Mouse (Mus musculus): ENCODE measurements at regions not wholly inside any gene's neighbourhood (a gene's known extent, or its start where the extent isn't known, plus 50 kb on each side); places are given as distances from the start of the nearest gene placed in this dataset.

GRCm38 (mm10) chr9:87557841-87558240, 173.2 kb downstream of the Tbx18 start:
- Histone ChIP-seq H3K4me3 (no peak overlapping the region), H3K36me3 (no peaks in the 10 kb centered on the region), H3K9ac (replicated peaks) (no peak overlapping the region), H3K9me3 (no peaks in the 10 kb centered on the region), H3K4me1 (peaks cover 4% of the 10 kb centered on the region), H3K27me3 (no peaks in the 10 kb centered on the region), H3K27ac (replicated peaks) (no peak overlapping the region), H3K4me2 (replicated peaks) (no peak overlapping the region)
- no peak for ATAC-seq (ENCODE audit: low FRiP score, low read depth)
- 81% methylated on average over 12 of the region's 12 CpGs for WGBS

GRCm38 (mm10) chr9:87556953-87557394, 174.1 kb downstream of the Tbx18 start:
- Histone ChIP-seq H3K36me3 (no peaks in the 10 kb centered on the region), H3K4me3 (no peak overlapping the region), H3K27ac (replicated peaks) (no peak overlapping the region), H3K27me3 (no peaks in the 10 kb centered on the region), H3K9me3 (no peaks in the 10 kb centered on the region), H3K4me1 (peaks cover 4% of the 10 kb centered on the region), H3K4me2 (replicated peaks) (no peak overlapping the region), H3K9ac (replicated peaks) (no peak overlapping the region)
- WGBS = 31% methylated on average over 8 of the region's 8 CpGs
- 0 out of 2 replicates have a peak, but pooled peaks have one; percentile 38 for ATAC-seq (ENCODE audit: low FRiP score, low read depth)

- Histone ChIP-seq H3K36me3 (no peaks in the 10 kb centered on the region), H3K27ac (replicated peaks) (no peak overlapping the region), H3K4me3 (no peak overlapping the region), H3K9me3 (no peaks in the 10 kb centered on the region), H3K27me3 (no peaks in the 10 kb centered on the region), H3K4me1 (peaks cover 4% of the 10 kb centered on the region), H3K4me2 (replicated peaks) (no peak overlapping the region), H3K9ac (replicated peaks) (no peak overlapping the region)
- WGBS = 13% methylated on average over 7 of the region's 7 CpGs
- 0 out of 2 replicates have a peak, but pooled peaks have one; percentile 30 for ATAC-seq (ENCODE audit: low FRiP score, low read depth)
Measured at GRCm38 (mm10) chr9:87556552-87556951, 174.5 kb downstream of the Tbx18 start.

- H3K4me3 ChIP-seq = no peak overlapping the region
- no peaks in the 10 kb centered on the region for H3K4me1 ChIP-seq
- H3K36me3 ChIP-seq = no peaks in the 10 kb centered on the region
- H3K27ac ChIP-seq (replicated peaks) = no peak overlapping the region
- H3K4me2 ChIP-seq (replicated peaks) = no peak overlapping the region
- WGBS = 50% methylated on average over 8 of the region's 8 CpGs
- H3K9me3 ChIP-seq = no peaks in the 10 kb centered on the region
- H3K27me3 ChIP-seq = no peaks in the 10 kb centered on the region
- ATAC-seq (ENCODE audit: low FRiP score, low read depth) = peak; percentile 58; the same call in 1 of the 2 replicates
- no peak overlapping the region for H3K9ac ChIP-seq (replicated peaks)
Measured at GRCm38 (mm10) chr9:87533182-87533581, 197.9 kb downstream of the Tbx18 start.

GRCm38 (mm10) chr9:87529908-87530307, 201.2 kb downstream of the Tbx18 start:
- no peak overlapping the region for H3K27ac ChIP-seq (replicated peaks)
- no peaks in the 10 kb centered on the region for H3K9me3 ChIP-seq
- no peaks in the 10 kb centered on the region for H3K4me1 ChIP-seq
- no peak overlapping the region for H3K9ac ChIP-seq (replicated peaks)
- no peaks in the 10 kb centered on the region for H3K36me3 ChIP-seq
- H3K4me2 ChIP-seq (replicated peaks) = no peak overlapping the region
- ATAC-seq (ENCODE audit: low FRiP score, low read depth) = no peak
- 89% methylated on average over 2 of the region's 2 CpGs for WGBS
- H3K4me3 ChIP-seq = no peak overlapping the region
- H3K27me3 ChIP-seq = no peaks in the 10 kb centered on the region

GRCm38 (mm10) chr9:87524890-87525684, 206.0 kb downstream of the Tbx18 start:
- 86% methylated on average over 5 of the region's 5 CpGs for WGBS
- no peaks in the 10 kb centered on the region for H3K36me3 ChIP-seq
- H3K9ac ChIP-seq (replicated peaks) = no peak overlapping the region

GRCm38 (mm10) chr9:87510683-87511082, 220.4 kb downstream of the Tbx18 start:
- H3K9ac ChIP-seq (replicated peaks) = no peak overlapping the region
- no peaks in the 10 kb centered on the region for H3K4me1 ChIP-seq
- H3K4me2 ChIP-seq (replicated peaks) = no peak overlapping the region
- no peak for ATAC-seq (ENCODE audit: low FRiP score, low read depth)
- H3K4me3 ChIP-seq = no peak overlapping the region
- H3K9me3 ChIP-seq = no peaks in the 10 kb centered on the region
- H3K36me3 ChIP-seq = no peaks in the 10 kb centered on the region
- no peak overlapping the region for H3K27ac ChIP-seq (replicated peaks)
- no peaks in the 10 kb centered on the region for H3K27me3 ChIP-seq
- 73% methylated on average over 4 of the region's 4 CpGs for WGBS

More at GRCm38 (mm10) chr9:87524890-87525684, 206.0 kb downstream of the Tbx18 start:
- Histone ChIP-seq H3K27me3 (no peaks in the 10 kb centered on the region), H3K4me3 (no peak overlapping the region), H3K4me2 (replicated peaks) (no peak overlapping the region), H3K27ac (replicated peaks) (no peak overlapping the region), H3K9me3 (no peaks in the 10 kb centered on the region), H3K4me1 (no peaks in the 10 kb centered on the region)
- ATAC-seq (ENCODE audit: low FRiP score, low read depth) = no peak

GRCm38 (mm10) chr9:87504673-87505385, 226.2 kb downstream of the Tbx18 start:
- no peak overlapping the region for H3K4me3 ChIP-seq
- no peak for ATAC-seq (ENCODE audit: low FRiP score, low read depth)
- no peaks in the 10 kb centered on the region for H3K9me3 ChIP-seq
- no peaks in the 10 kb centered on the region for H3K36me3 ChIP-seq
- no peak overlapping the region for H3K4me2 ChIP-seq (replicated peaks)
- H3K27me3 ChIP-seq = no peaks in the 10 kb centered on the region
- no peak overlapping the region for H3K9ac ChIP-seq (replicated peaks)
- no peaks in the 10 kb centered on the region for H3K4me1 ChIP-seq
- H3K27ac ChIP-seq (replicated peaks) = no peak overlapping the region
- WGBS = 67% methylated on average over 10 of the region's 10 CpGs

- H3K9me3 ChIP-seq = no peaks in the 10 kb centered on the region
- no peak overlapping the region for H3K9ac ChIP-seq (replicated peaks)
- no peak overlapping the region for H3K4me3 ChIP-seq
- no peaks in the 10 kb centered on the region for H3K27me3 ChIP-seq
- ATAC-seq (ENCODE audit: low FRiP score, low read depth) = no peak
- 89% methylated on average over 3 of the region's 3 CpGs for WGBS
- no peaks in the 10 kb centered on the region for H3K36me3 ChIP-seq
- no peaks in the 10 kb centered on the region for H3K4me1 ChIP-seq
- no peak overlapping the region for H3K4me2 ChIP-seq (replicated peaks)
- no peak overlapping the region for H3K27ac ChIP-seq (replicated peaks)
Measured at GRCm38 (mm10) chr9:87464141-87464540, 208.8 kb upstream of the Cep162 start.

GRCm38 (mm10) chr9:87453261-87453660, 197.9 kb upstream of the Cep162 start:
- Histone ChIP-seq H3K27me3 (no peaks in the 10 kb centered on the region), H3K4me1 (no peaks in the 10 kb centered on the region), H3K27ac (replicated peaks) (no peak overlapping the region), H3K4me2 (replicated peaks) (no peak overlapping the region), H3K9me3 (no peaks in the 10 kb centered on the region), H3K36me3 (no peaks in the 10 kb centered on the region), H3K4me3 (no peak overlapping the region), H3K9ac (replicated peaks) (no peak overlapping the region)
- WGBS = 83% methylated on average over 2 of the region's 2 CpGs
- no peak for ATAC-seq (ENCODE audit: low FRiP score, low read depth)

GRCm38 (mm10) chr9:87452571-87452970, 197.2 kb upstream of the Cep162 start:
- no peak overlapping the region for H3K4me2 ChIP-seq (replicated peaks)
- no peaks in the 10 kb centered on the region for H3K9me3 ChIP-seq
- H3K27me3 ChIP-seq = no peaks in the 10 kb centered on the region
- no peak overlapping the region for H3K27ac ChIP-seq (replicated peaks)
- H3K4me1 ChIP-seq = no peaks in the 10 kb centered on the region
- no peak for ATAC-seq (ENCODE audit: low FRiP score, low read depth)
- whole genome bisulfite sequencing = 78% methylated on average over 2 of the region's 2 CpGs
- no peak overlapping the region for H3K4me3 ChIP-seq
- H3K36me3 ChIP-seq = no peaks in the 10 kb centered on the region
- no peak overlapping the region for H3K9ac ChIP-seq (replicated peaks)

- no peak for ATAC-seq (ENCODE audit: low FRiP score, low read depth)
- 69% methylated on average over 10 of the region's 10 CpGs for WGBS
- H3K9ac ChIP-seq (replicated peaks) = no peak overlapping the region
- no peaks in the 10 kb centered on the region for H3K9me3 ChIP-seq
- no peak overlapping the region for H3K4me3 ChIP-seq
- H3K27ac ChIP-seq (replicated peaks) = no peak overlapping the region
- no peaks in the 10 kb centered on the region for H3K4me1 ChIP-seq
- H3K27me3 ChIP-seq = no peaks in the 10 kb centered on the region
- no peaks in the 10 kb centered on the region for H3K36me3 ChIP-seq
- H3K4me2 ChIP-seq (replicated peaks) = no peak overlapping the region
Measured at GRCm38 (mm10) chr9:87443467-87444235, 188.3 kb upstream of the Cep162 start.
